Mouse (Mus musculus) adrenal gland, postnatal 4 days (tissue): ENCODE data around the gene Abhd12b. TPM values are rescaled to one million over a fixed set of nuclear protein-coding genes. Genes with fewer than 3 reads are reported as not detected.

ENCODE experiments used
- DNase-seq, 2 experiments: peaks; one replicate each; pipeline ENCODE4 v3.0.0; 2021 to 2022; ENCODE audit warnings: low spot score in 2 of 2, mixed read lengths in 2 of 2
- long read RNA-seq, 2 experiments: library from polyadenylated mRNA; stranded (forward); transcript quantifications; one replicate each; pipeline ENCODE4 v2.0.0; 2021
- total RNA-seq, 2 experiments: library from RNA; stranded (reverse); gene quantifications; 2 replicates each; pipeline ENCODE4 v1.2.3; 2021

Abhd12b gene
- not detected for total RNA-seq
- long read RNA-seq, experiment 1: 0 reads
- long read RNA-seq, experiment 2: 0 reads

GRCm38 (mm10) chr12:70153842-70154241 is at the start of gene Abhd12b:
TSS of gene Abhd12b (plus strand) at chr12:70154142.
- DNase-seq: no peak

- DNase-seq: no peak
These were observed 49.7 kb upstream of the Abhd12b start for GRCm38 (mm10) chr12:70104199-70104598.

- no peak for DNase-seq
These were observed 49.0 kb upstream of the Abhd12b start for GRCm38 (mm10) chr12:70104776-70105420.

- no peak for DNase-seq
These were observed 48.1 kb upstream of the Abhd12b start for GRCm38 (mm10) chr12:70105885-70106284.

- no peak for DNase-seq
These were observed 47.4 kb upstream of the Abhd12b start for GRCm38 (mm10) chr12:70106508-70106907.

DNA sequence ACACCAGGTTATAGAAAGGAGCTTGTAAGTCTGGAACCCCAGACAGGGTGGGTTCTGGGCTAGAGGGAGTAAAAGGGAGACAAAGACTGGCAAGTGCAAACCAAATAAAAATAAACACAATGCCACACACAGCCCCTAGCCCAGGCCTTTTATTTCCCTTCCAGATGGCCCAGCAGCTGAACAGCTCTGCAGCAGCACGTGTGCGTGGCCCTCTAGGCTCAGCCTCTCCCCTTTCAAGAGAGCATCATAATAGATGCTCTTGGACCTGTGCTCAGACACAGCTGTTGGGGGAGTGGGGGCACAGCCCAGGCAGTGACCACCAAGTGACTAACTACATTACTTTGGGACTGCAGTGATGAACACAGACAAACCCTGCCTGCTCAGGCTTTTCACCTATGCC is 45.8 kb upstream of the Abhd12b start:
- DNase-seq: no peak

DNA sequence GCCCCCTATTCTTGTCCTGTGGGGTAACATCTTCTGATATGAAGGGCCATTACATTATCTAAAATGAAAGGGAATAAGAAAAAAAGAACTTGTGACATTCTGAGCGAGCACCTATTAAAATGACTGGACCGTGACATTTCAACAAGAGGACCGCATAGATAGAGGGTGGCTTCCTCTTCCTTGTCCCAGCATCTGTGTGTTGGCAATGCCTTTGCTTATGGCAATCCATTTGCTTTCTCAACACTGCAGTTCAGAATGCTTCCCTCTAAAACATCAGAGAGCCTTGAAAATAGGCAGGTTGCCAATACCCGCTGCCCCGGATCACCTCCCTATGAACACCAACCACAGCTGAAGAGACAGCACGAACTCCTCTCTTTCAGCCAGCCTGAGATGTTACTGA is 44.0 kb upstream of the Abhd12b start:
- DNase-seq: no peak

GRCm38 (mm10) chr12:70110375-70111116 is 43.4 kb upstream of the Abhd12b start:
- DNase-seq: no peak

DNA sequence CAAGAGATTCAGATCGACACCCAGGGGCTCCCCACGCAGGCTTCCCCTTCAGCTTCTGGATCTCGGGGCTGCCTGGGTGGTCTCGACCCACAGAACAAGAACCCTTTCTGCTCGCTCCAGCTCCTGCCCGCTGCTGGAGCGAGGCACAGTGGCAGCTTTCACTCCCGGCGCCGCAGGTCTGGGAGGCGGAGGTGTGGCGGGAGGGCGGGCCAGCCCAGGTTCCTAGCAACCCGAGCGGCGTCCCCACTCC is 42.9 kb upstream of the Abhd12b start:
- DNase-seq: no peak

DNA sequence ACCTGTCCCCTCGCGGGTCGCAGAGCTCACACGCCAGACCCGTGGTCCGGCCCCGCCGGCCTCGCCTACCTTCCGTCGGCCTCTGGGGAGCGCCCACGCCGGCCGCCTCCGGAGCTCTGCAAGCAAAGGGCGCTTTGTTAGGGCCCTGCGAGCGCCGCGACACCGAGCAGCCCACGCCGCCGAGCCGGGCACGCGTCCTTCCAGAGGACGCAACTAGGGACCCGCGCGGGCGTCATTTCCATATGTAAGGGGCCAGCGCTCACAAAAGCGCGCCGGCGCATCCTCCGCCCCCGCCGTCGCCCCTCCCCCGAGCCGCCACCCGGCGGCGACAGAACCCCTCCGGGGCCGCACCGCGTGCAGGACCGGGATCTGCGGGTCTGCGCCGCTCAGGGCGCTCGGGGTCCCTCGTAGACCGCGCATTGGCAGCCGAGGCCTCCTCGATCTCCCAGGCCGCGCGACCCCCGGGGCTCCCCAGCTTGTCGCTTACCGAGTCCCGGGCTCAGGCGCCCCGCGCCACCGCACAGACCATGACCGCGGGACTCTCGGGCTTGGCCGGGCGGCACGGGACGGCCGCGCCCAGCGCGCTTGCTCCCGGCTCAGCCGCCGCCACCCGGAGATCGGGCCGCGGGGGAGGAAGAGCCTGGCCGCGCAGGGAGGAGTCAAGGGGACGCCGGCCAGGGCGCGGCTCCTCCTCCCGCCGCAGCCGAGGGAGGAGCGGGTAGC is 42.4 kb upstream of the Abhd12b start:
- DNase-seq: peak; percentile 48 to 59

DNA sequence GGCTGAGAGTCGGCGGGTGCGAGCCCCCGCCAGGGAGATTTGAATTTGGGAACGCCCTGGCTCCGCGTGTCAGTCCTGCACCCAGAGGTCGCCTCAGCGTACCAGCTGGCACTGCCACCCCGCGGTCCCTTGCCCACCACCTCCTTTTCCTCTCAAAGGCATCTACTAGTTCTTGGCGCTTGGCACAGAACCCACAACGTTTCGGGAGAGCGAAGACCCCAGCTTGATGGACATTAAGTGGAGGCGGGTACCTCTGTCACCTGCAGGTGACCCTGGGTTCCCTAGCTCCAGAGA is 41.9 kb upstream of the Abhd12b start:
- DNase-seq: no peak

- DNase-seq: no peak
These were observed 40.6 kb upstream of the Abhd12b start, which contains the start of gene Nin for GRCm38 (mm10) chr12:70113351-70113750. TSS of gene Nin (minus strand) at chr12:70113717.

DNA sequence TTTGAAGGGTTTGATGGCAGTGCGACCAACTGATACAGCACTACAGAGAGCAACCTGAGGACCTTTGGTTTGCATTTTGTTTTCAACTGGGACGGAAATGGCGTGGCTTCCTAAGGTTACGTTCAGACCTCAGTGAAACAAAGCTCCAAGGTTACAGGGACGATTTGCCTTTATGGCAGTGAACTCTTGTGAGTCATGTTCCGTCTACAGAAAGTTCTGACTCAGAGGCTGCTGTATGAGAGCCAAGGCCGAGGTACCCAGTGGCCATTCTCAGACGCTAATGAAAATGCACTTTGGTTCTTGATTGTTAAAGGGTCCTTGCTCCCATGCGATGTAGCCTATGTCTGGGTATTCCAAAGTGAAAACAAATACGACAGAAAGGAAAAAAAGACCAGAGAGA is 36.8 kb upstream of the Abhd12b start:
- DNase-seq: no peak

GRCm38 (mm10) chr12:70118721-70119345 is 35.1 kb upstream of the Abhd12b start:
- no peak for DNase-seq

GRCm38 (mm10) chr12:70119552-70119951 is 34.4 kb upstream of the Abhd12b start:
- no peak for DNase-seq

DNA sequence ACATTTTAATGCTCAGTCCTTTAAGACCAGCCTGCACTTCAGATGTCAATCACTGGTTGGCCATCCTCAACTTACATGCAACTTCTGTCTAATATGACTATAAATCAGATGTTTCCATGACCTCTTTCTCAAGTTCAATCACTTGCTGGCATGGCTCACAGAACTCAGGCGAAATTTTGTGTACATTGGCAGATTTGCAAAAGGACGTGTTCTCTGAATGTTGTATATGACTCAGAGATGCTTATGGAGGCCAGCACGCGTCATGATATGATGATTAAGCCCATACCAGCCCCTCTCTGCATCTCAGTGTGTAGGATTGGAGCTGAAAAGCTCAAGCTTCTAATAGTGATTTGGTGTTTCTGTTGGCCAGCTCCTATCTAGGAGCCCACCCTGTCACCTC is 27.3 kb upstream of the Abhd12b start:
- no peak for DNase-seq

DNA sequence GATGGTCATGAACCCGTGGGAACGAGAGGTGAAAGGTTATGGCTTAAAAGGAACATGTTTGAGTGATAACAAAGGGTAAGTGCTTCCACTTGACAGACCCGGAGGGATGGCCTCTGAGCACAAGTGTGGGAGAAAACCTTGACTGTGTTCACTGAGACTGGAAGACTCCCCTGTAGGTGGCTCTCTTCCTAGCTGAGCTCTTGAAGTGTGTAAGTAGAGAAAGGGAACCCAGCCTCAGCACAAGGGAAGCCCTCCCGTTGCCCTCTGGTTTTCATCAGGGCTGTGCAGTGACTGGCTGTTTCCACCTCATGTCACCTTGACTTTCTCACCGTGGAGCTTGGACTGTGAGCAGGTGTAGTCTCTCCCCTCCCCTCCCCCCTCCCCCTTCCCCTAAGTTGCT is 24.8 kb upstream of the Abhd12b start:
- no peak for DNase-seq

DNA sequence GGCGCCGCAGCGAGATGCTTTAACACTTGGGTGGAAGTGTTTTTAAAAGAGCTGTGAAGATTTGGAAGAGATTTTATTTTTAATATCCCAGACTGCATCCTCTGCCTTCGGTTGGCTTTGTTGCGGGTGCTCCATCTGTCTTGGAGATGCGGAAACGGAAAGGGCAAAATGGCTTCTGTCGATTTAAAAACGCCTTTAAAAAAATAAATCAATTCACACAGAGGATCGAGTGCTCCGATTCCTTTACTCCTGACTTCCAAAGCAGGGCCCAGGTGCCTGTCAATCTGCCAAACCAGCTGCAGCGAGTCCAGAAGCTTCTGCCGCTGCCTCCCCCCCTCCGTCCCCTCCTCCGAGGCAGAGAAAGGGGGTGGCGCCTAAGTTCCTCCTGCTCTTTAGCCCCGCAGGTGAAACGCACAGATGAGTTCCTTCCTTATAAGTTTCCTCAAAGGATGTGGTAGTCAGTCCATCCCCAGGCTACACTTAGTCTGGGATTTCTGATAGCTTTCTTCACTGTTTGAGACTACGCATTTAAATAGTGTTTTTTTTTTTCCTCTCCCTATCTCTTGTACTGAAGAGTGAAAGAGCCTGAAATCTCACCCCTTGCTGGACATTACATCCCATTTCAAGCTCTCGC is 22.8 kb upstream of the Abhd12b start:
- DNase-seq: no peak

- no peak for DNase-seq
These were observed 19.2 kb upstream of the Abhd12b start for GRCm38 (mm10) chr12:70134627-70135235.

GRCm38 (mm10) chr12:70136185-70136756 is 17.7 kb upstream of the Abhd12b start:
- DNase-seq: no peak

DNA sequence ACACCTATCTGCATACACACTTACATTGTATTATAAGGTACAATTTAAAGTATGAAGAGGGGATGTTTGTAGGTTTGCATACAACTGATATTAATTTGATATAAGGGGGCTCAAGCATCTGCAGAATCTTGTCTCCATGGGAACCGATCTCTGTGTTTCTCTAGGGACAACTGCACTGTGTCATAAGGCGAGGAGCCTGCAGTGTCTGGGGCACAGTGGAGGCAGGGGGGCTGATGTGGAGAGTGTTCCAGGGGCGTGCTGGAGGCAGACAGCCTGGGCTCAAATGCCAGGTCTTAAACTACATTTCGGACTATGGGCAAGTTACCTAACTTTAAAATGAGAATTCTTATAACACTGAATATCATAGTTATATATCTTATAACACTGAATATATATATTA is 16.8 kb upstream of the Abhd12b start:
- DNase-seq: no peak
